In genomic region chr5:9911783-9912182, GRCm38 (mm10) we compare ENCODE assay signal across 29 mouse cellular contexts.
DNase-seq lines count a peak whose midpoint lies in the region; TF ChIP-seq lines count a peak whose summit lies in the region.
"Had no signal": no experiment of that assay in that cellular context is flagged by ENCODE, and none has a peak within 500 bp of the region (broad histone marks: within the 10 kb centered on the region; RNA-seq: fewer than 3 reads in every experiment).

No protein-coding gene starts in this region.

- no peak for TF ChIP-seq CTCF in left cerebral cortex, adult 2 months (IDR thresholded peaks at IDR 0.05)

- DNase-seq in frontal cortex, adult 2 months (ENCODE audit: extremely low spot score in 1 of 2, low spot score in 1 of 2) = peak; percentile 24 to 66
- no peak for DNase-seq in frontal cortex, postnatal 10 days (ENCODE audit: low spot score in 2 of 2)
- DNase-seq in left cerebral cortex, adult 2 months (ENCODE audit: extremely low spot score in 1 of 2, low spot score in 2 of 2) = no peak
- DNase-seq in left cerebral cortex, postnatal 36 days (ENCODE audit: low spot score in 2 of 2) = no peak
- DNase-seq in right cerebral cortex, adult 2 months (ENCODE audit: low spot score in 2 of 2) = peak; percentile 7 to 18
- no peak for DNase-seq in right cerebral cortex, postnatal 36 days (ENCODE audit: low spot score in 2 of 2)
- DNase-seq in telencephalon, adult 2 months (ENCODE audit: low read depth, low spot score) = peak; percentile 64
- no peak for DNase-seq in ovary, postnatal 10 days (ENCODE audit: low spot score)
- DNase-seq: adrenal gland, adult 2 months; adrenal gland, postnatal 14 days; B cell, adult 2 months; cerebellum, adult 11-12 months; cerebellum, adult 8-10 months; cerebellum, postnatal 10 days; cerebellum, postnatal 36 days; embryo, embryonic 11 days; gastrocnemius, postnatal 14 days; heart, adult 11 months; heart, postnatal 10 days; heart, postnatal 36 days had no signal

- peak overlapping the region; percentile 71 for H3K27ac ChIP-seq in left cerebral cortex, adult 2 months
- H3K27ac ChIP-seq: embryonic facial prominence, embryonic 10.5 days; embryonic facial prominence, embryonic 13.5 days; forebrain, embryonic 12.5 days; forebrain, embryonic 15.5 days; heart, embryonic 15.5 days; hindbrain, embryonic 10.5 days; hindbrain, embryonic 13.5 days had no signal

- no peak overlapping the region for H3K4me3 ChIP-seq in left cerebral cortex, adult 2 months
- H3K4me3 ChIP-seq: embryonic facial prominence, embryonic 10.5 days; embryonic facial prominence, embryonic 13.5 days; erythroblast, embryonic 14.5 days; forebrain, embryonic 12.5 days; forebrain, embryonic 15.5 days; heart, embryonic 12.5 days; heart, embryonic 15.5 days; hindbrain, embryonic 10.5 days; hindbrain, embryonic 13.5 days had no signal

- intact Hi-C loops in left cerebral cortex, adult 2 months (cut with DNase I) = loop anchor here (5.0 kb wide), 1 partner anchor 651 kb away; no protein-coding TSS in a partner anchor
- intact Hi-C loops in left cerebral cortex, postnatal 36 days (cut with DNase I) = no loop called here

Comparison
In these comparisons a context has a peak if more than half of its experiments do, and no peak if none do; other contexts are left out.
1. DNase-seq: peak in frontal cortex, adult 2 months (2 of 2), right cerebral cortex, adult 2 months (2 of 2) and telencephalon, adult 2 months (single experiment); none in frontal cortex, postnatal 10 days (0 of 2), left cerebral cortex, adult 2 months (0 of 2), left cerebral cortex, postnatal 36 days (0 of 2), right cerebral cortex, postnatal 36 days (0 of 2) and ovary, postnatal 10 days (single experiment).